Mouse (Mus musculus): ENCODE measurements around the gene Trabd2b.

Trabd2b gene

DNA sequence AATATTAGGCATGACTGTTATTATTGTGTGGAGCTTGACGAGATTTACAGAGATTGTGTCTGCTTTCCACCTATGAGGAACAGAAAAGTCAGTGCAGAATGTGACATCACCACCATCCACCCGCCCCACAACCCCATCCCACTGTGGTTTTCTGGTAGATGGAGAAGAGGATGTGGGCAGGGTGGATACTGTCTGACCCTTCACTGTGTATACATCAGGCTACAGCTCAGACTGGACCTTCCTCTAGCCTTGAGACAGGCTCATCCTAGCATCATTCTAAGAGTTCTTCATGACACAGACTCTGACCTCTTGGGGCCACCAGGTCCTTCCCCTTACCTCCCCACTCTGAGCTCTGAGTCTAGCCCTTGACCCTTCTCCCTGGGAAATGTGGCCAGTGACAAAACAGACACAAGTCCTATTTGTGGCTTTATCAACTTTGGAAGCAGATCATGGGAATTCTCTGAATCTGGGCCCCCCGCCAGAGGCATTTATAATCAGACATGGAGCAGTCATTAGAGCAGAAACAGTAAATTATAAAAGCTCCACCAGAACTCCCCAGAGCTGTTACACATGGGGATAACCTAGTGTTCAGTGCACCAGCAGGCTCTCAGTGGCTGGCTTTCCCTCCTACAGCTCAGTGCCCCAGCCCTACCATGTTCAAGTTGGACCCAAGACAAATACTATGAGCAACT lies 48.1 kb downstream of the Trabd2b start:
- 82% methylated on average over 3 of the region's 3 CpGs for WGBS

DNA sequence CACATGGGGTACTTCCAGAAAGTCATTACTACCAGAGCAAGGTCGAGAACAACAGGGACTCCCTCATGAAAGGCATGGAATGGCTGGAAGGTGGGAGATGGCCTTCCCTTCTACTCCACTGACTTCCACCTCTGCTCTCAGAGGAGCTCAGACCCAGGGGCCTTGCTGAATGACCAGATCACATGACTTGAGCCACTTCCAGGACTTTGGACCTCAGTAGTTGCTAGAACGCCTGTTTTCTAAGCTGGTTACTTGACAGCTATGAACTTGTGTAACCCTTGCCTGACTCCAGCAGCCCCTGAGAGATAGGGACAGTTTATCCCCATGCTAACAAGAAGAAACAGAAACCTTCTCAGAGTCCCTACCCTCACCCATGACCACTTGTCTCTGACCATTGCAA lies 50.6 kb downstream of the Trabd2b start:
- WGBS: 93% methylated on average over 2 of the region's 2 CpGs

DNA sequence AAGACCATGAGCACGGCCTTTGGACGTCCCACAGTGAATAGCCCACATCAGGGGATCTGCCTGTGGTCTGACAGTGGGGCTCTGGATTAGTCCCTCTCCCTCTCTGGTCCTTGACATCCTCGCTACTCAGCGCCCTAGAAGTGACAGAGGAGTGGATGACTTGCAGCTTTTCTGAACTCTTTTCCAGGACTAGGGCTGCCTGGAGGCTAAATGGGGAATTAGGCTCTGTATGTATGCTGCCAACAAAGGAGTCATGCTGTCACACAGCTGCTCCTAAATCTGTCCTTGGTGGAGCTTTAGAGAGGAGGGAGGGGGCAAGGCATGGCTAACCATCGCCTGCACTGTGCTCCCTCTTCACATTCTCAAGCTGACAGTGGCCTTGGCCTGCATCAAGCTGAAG lies 53.1 kb downstream of the Trabd2b start:
- WGBS: 55% methylated on average over 5 of the region's 5 CpGs

- 42% methylated on average over 5 of the region's 5 CpGs for WGBS
Observed at GRCm38 (mm10) chr4:114460401-114460800, 53.9 kb downstream of the Trabd2b start.

DNA sequence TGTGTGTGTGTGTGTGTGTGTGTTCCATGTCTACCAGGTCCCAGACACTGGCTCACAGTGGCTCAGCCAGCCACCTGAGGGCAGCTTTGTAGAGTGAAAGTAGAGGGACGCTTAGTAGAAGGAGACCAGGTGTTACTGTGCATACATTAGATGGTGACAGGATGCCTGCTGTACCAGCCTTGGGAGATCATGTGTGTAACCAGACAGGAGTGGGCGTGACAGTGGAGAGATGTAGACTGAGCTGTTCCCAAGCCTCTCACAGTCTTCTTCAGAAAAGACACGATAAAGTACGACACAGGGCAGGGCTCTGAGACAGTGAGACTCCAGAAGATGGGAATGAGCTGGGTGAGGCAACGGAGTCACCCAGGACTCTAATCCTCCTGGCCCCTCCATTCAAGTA lies 54.6 kb downstream of the Trabd2b start:
- WGBS: 51% methylated on average over 5 of the region's 5 CpGs

GRCm38 (mm10) chr4:114465641-114466040 lies 59.1 kb downstream of the Trabd2b start:
- 59% methylated on average over 2 of the region's 2 CpGs for WGBS

GRCm38 (mm10) chr4:114467371-114468094 lies 61.0 kb downstream of the Trabd2b start:
- WGBS: 46% methylated on average over 6 of the region's 6 CpGs

GRCm38 (mm10) chr4:114468095-114468429 lies 61.5 kb downstream of the Trabd2b start:
- WGBS: 40% methylated on average over 7 of the region's 7 CpGs

DNA sequence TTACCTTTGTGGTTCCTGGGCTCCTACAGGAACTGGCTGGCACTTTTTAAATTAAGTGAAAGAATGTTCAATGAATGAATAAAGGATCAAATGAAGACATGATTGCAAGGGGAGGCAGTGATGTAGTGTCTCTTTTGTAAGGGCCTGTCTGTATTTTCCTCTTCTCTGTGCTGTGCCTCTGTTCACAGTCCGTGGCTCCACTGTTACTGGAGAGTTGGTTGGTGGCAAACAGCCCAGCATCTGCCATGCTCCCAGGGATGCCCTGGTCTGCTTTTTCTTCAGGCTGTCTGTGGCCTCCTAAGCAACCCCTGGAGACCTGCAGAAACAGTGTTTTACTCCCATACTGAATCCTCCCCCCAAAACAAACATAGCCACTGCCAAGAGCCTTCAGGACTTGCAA lies 63.4 kb downstream of the Trabd2b start:
- 59% methylated on average over 1 of the region's 1 CpGs for WGBS

GRCm38 (mm10) chr4:114472143-114472542 lies 65.6 kb downstream of the Trabd2b start:
- 83% methylated on average over 5 of the region's 5 CpGs for WGBS

DNA sequence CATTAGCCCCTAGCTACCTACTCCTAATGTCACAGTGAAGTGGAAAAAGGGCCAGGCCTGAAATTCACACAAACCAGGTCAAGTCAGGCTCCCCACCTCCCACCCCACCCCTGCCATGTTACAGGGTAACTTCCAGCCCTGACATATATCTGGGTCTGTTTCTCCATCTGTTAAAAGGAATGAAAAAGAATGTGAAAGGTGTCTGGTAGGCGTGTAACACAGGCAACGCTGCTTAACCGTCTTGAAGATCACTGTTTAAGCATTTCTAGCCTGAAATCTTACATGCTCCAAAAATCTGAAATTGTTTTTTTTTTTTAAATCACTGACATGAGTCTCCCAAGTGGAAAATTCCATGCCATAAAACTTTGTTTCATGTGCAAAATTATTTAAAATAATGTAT lies 69.8 kb downstream of the Trabd2b start:
- 55% methylated on average over 3 of the region's 3 CpGs for WGBS

- 33% methylated on average over 11 of the region's 11 CpGs for WGBS
Observed at GRCm38 (mm10) chr4:114477082-114477771, 70.7 kb downstream of the Trabd2b start.

DNA sequence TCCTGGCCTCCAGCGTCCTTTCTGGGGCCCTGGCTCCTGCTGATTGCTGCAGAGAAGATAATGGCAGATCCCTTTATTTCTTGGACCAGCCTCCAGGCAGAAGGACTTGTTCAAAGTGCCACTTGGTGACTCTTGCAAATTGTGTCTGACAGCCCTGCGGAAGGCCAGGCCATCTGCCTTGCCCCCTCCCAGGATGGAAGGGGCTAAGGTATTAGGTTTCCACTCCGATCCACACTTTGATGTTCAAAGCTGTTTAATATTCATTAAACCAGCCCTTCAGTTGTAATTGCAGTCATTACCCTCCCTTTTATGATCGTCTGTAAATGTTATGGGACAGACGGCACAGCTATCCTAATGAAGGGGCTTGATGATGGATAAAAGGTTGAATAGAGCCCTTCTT lies 75.0 kb downstream of the Trabd2b start:
- 77% methylated on average over 5 of the region's 5 CpGs for WGBS

DNA sequence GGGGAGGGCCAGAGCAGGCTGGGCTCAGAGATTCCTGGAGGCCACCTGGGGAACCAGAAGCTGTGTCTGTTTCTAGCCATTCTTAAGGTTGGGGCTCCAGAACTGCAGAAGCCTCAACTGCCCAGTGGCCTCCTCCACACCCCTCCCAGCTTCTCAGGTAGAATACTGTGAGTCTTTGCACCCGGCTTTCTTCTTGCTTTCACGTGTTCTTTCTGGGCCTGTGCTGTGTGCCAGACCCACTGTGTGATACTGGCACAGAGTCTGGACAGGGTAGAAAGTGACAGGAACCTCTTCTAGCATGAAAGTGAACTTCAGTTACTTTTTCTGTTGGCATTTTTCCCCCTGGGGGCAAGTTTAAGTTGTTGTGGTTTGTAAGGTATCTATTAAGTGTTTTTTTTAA lies 77.6 kb downstream of the Trabd2b start:
- 89% methylated on average over 2 of the region's 2 CpGs for WGBS

GRCm38 (mm10) chr4:114485996-114486395 lies 79.5 kb downstream of the Trabd2b start:
- WGBS: 77% methylated on average over 5 of the region's 5 CpGs

GRCm38 (mm10) chr4:114486885-114487531 lies 80.5 kb downstream of the Trabd2b start:
- WGBS: 50% methylated on average over 2 of the region's 2 CpGs

GRCm38 (mm10) chr4:114487701-114488100 lies 81.2 kb downstream of the Trabd2b start:
- WGBS: 48% methylated on average over 3 of the region's 3 CpGs

- 86% methylated on average over 4 of the region's 4 CpGs for WGBS
Observed at GRCm38 (mm10) chr4:114492157-114492556, 85.6 kb downstream of the Trabd2b start.

DNA sequence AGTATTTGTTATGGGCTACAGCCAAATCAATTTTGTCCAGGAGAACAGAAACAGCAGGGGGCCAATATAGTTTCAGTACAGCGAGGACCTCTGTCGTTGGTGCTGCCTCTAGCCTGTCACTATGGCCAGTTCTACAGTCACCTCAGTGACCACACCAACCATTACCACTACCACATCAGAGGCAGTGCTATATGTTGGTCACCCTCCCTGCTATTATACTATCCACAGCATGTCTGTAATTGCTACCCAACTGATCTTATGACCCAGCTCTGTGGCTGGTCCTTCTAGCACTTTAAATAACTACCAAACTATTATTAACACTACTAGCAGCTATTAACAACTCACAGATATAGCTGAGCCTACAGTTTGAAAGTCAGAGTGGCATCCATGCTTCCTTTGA lies 87.5 kb downstream of the Trabd2b start:
- WGBS: 78% methylated on average over 2 of the region's 2 CpGs

- 58% methylated on average over 4 of the region's 4 CpGs for WGBS
Observed at GRCm38 (mm10) chr4:114495688-114496426, 89.3 kb downstream of the Trabd2b start.

- 86% methylated on average over 1 of the region's 1 CpGs for WGBS
Observed at GRCm38 (mm10) chr4:114499650-114500049, 93.1 kb downstream of the Trabd2b start.

DNA sequence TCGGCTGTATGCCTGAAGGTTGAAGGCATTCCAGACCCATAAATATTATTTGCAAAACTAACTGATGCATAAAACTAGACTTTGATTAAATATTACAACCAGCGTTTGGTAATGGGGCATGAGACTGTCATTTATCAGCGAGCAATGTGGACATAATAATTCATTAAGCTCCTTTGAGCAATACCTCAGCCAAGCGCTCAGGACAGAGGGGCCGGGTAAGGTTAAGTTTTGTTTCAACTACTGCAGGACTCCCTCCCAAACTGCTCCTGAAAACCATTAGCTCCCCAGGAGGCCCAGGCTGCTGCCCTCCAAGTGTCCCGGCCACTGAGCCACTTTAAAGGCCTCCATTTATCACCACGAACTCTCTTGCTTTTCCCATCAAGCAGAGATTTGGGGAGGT lies 93.8 kb downstream of the Trabd2b start:
- WGBS: 91% methylated on average over 7 of the region's 7 CpGs

All from cerebral cortex, adult 2 months (tissue).